Mouse (Mus musculus) layer of hippocampus, adult 9-11 months (tissue): ENCODE data around the gene Lancl1.

Source experiments
- DNase-seq: peaks from one replicate; pipeline ENCODE4 v3.0.0; 2022

Lancl1 gene

GRCm38 (mm10) chr1:67038246-67038987, at the start of gene Lancl1:
Gene Lancl1, minus strand, starts transcription at chr1:67038872.
- DNase-seq: peak; percentile 93

- no peak for DNase-seq
Measured at GRCm38 (mm10) chr1:67079146-67079545, 40.5 kb upstream of the Lancl1 start.

GRCm38 (mm10) chr1:67078666-67079065, 40.0 kb upstream of the Lancl1 start:
- no peak for DNase-seq

- DNase-seq: no peak
Measured at GRCm38 (mm10) chr1:67077739-67078138, 39.1 kb upstream of the Lancl1 start.

GRCm38 (mm10) chr1:67067561-67067960, 28.9 kb upstream of the Lancl1 start:
- no peak for DNase-seq

- no peak for DNase-seq
Measured at GRCm38 (mm10) chr1:67065347-67066270, 26.9 kb upstream of the Lancl1 start.

- DNase-seq: peak; percentile 44
Measured at GRCm38 (mm10) chr1:67061456-67062085, 22.9 kb upstream of the Lancl1 start.

GRCm38 (mm10) chr1:67055816-67056215, 17.1 kb upstream of the Lancl1 start:
- DNase-seq: no peak

- no peak for DNase-seq
Measured at GRCm38 (mm10) chr1:67052721-67053120, 14.0 kb upstream of the Lancl1 start.

GRCm38 (mm10) chr1:67049600-67049999, 10.9 kb upstream of the Lancl1 start:
- no peak for DNase-seq

GRCm38 (mm10) chr1:67048696-67049095, 10.0 kb upstream of the Lancl1 start:
- DNase-seq: no peak

- DNase-seq: no peak
Measured at GRCm38 (mm10) chr1:67045100-67045499, 6.4 kb upstream of the Lancl1 start.

GRCm38 (mm10) chr1:67042583-67042982, 3.9 kb upstream of the Lancl1 start:
- no peak for DNase-seq

GRCm38 (mm10) chr1:67039083-67039482, 411 bp upstream of the Lancl1 start:
- DNase-seq: no peak

GRCm38 (mm10) chr1:67037198-67037597, 1.5 kb downstream of the Lancl1 start:
- DNase-seq: no peak

GRCm38 (mm10) chr1:67033278-67033677, 5.4 kb downstream of the Lancl1 start:
- DNase-seq: no peak

GRCm38 (mm10) chr1:67026927-67027511, 11.7 kb downstream of the Lancl1 start:
- DNase-seq: no peak

GRCm38 (mm10) chr1:67026142-67026541, 12.5 kb downstream of the Lancl1 start:
- DNase-seq: no peak

- DNase-seq: no peak
Measured at GRCm38 (mm10) chr1:67022767-67023166, 15.9 kb downstream of the Lancl1 start.

- no peak for DNase-seq
Measured at GRCm38 (mm10) chr1:67022051-67022450, 16.6 kb downstream of the Lancl1 start.

GRCm38 (mm10) chr1:67020637-67021161, 18.0 kb downstream of the Lancl1 start:
- no peak for DNase-seq

- DNase-seq: no peak
Measured at GRCm38 (mm10) chr1:67017101-67017870, 21.4 kb downstream of the Lancl1 start.
